Mouse (Mus musculus): ENCODE measurements at regions not wholly inside any gene's neighbourhood (a gene's known extent, or its start where the extent isn't known, plus 50 kb on each side); places are given as distances from the start of the nearest gene placed in this dataset.

- Histone ChIP-seq H3K4me3 (ENCODE audit: insufficient read depth, low read depth, low read length) (no peak overlapping the region), H3K79me2 (ENCODE audit: control insufficient read depth, insufficient read depth, low read length) (no peaks in the 10 kb centered on the region), H3K9ac (ENCODE audit: low read depth, low read length) (no peak overlapping the region), H3K4me1 (ENCODE audit: control insufficient read depth, insufficient read depth, low read length) (no peaks in the 10 kb centered on the region), H3K27ac (replicated peaks; ENCODE audit: insufficient read depth, low read depth, low read length) (no peak overlapping the region), H3K27me3 (ENCODE audit: control insufficient read depth, insufficient read depth, low read length) (no peaks in the 10 kb centered on the region), H3K36me3 (ENCODE audit: control insufficient read depth, insufficient read depth, low read length) (no peaks in the 10 kb centered on the region)
- WGBS = 65% methylated on average over 6 of the region's 6 CpGs
- TF ChIP-seq POLR2A (IDR thresholded peaks at IDR 0.05; ENCODE audit: extremely low read depth, insufficient read depth, low read length) = no peak
- no peak for TF ChIP-seq CTCF (IDR thresholded peaks at IDR 0.05; ENCODE audit: low read depth, low read length)
- no peak for DNase-seq (ENCODE audit: extremely low read depth, low read depth, low spot score)
Measured at GRCm38 (mm10) chr3:149805345-149805744, 815.0 kb upstream of the Adgrl2 start.

- H3K27me3 ChIP-seq (ENCODE audit: control insufficient read depth, insufficient read depth, low read length) = no peaks in the 10 kb centered on the region
- no peaks in the 10 kb centered on the region for H3K36me3 ChIP-seq (ENCODE audit: control insufficient read depth, insufficient read depth, low read length)
- no peak for DNase-seq (ENCODE audit: extremely low read depth, low read depth, low spot score)
- H3K79me2 ChIP-seq (ENCODE audit: control insufficient read depth, insufficient read depth, low read length) = no peaks in the 10 kb centered on the region
- no peak overlapping the region for H3K4me3 ChIP-seq (ENCODE audit: insufficient read depth, low read depth, low read length)
- no peak overlapping the region for H3K9ac ChIP-seq (ENCODE audit: low read depth, low read length)
- 61% methylated on average over 2 of the region's 2 CpGs for WGBS
- no peak overlapping the region for H3K27ac ChIP-seq (replicated peaks; ENCODE audit: insufficient read depth, low read depth, low read length)
- TF ChIP-seq CTCF (IDR thresholded peaks at IDR 0.05; ENCODE audit: low read depth, low read length) (no peak), POLR2A (IDR thresholded peaks at IDR 0.05; ENCODE audit: extremely low read depth, insufficient read depth, low read length) (no peak)
- no peaks in the 10 kb centered on the region for H3K4me1 ChIP-seq (ENCODE audit: control insufficient read depth, insufficient read depth, low read length)
Measured at GRCm38 (mm10) chr3:149796123-149796522, 805.8 kb upstream of the Adgrl2 start.

GRCm38 (mm10) chr3:149791593-149791992 lies 801.2 kb upstream of the Adgrl2 start:
- H3K27me3 ChIP-seq (ENCODE audit: control insufficient read depth, insufficient read depth, low read length) = no peaks in the 10 kb centered on the region

GRCm38 (mm10) chr3:149786096-149786495 lies 795.7 kb upstream of the Adgrl2 start:
- WGBS = 88% methylated on average over 2 of the region's 2 CpGs
- Histone ChIP-seq H3K79me2 (ENCODE audit: control insufficient read depth, insufficient read depth, low read length) (no peaks in the 10 kb centered on the region), H3K4me3 (ENCODE audit: insufficient read depth, low read depth, low read length) (no peak overlapping the region), H3K4me1 (ENCODE audit: control insufficient read depth, insufficient read depth, low read length) (no peaks in the 10 kb centered on the region), H3K27ac (replicated peaks; ENCODE audit: insufficient read depth, low read depth, low read length) (no peak overlapping the region), H3K36me3 (ENCODE audit: control insufficient read depth, insufficient read depth, low read length) (no peaks in the 10 kb centered on the region), H3K27me3 (ENCODE audit: control insufficient read depth, insufficient read depth, low read length) (no peaks in the 10 kb centered on the region), H3K9ac (ENCODE audit: low read depth, low read length) (no peak overlapping the region)
- no peak for DNase-seq (ENCODE audit: extremely low read depth, low read depth, low spot score)
- TF ChIP-seq CTCF (IDR thresholded peaks at IDR 0.05; ENCODE audit: low read depth, low read length) (no peak), POLR2A (IDR thresholded peaks at IDR 0.05; ENCODE audit: extremely low read depth, insufficient read depth, low read length) (no peak)

More at GRCm38 (mm10) chr3:149791593-149791992, 801.2 kb upstream of the Adgrl2 start:
- no peaks in the 10 kb centered on the region for H3K79me2 ChIP-seq (ENCODE audit: control insufficient read depth, insufficient read depth, low read length)
- no peaks in the 10 kb centered on the region for H3K36me3 ChIP-seq (ENCODE audit: control insufficient read depth, insufficient read depth, low read length)
- no peak for TF ChIP-seq CTCF (IDR thresholded peaks at IDR 0.05; ENCODE audit: low read depth, low read length)
- no peak for TF ChIP-seq POLR2A (IDR thresholded peaks at IDR 0.05; ENCODE audit: extremely low read depth, insufficient read depth, low read length)
- no peak overlapping the region for H3K9ac ChIP-seq (ENCODE audit: low read depth, low read length)
- no peak overlapping the region for H3K4me3 ChIP-seq (ENCODE audit: insufficient read depth, low read depth, low read length)
- WGBS = 76% methylated on average over 2 of the region's 2 CpGs
- no peaks in the 10 kb centered on the region for H3K4me1 ChIP-seq (ENCODE audit: control insufficient read depth, insufficient read depth, low read length)
- no peak overlapping the region for H3K27ac ChIP-seq (replicated peaks; ENCODE audit: insufficient read depth, low read depth, low read length)
- DNase-seq (ENCODE audit: extremely low read depth, low read depth, low spot score) = no peak

- no peaks in the 10 kb centered on the region for H3K79me2 ChIP-seq (ENCODE audit: control insufficient read depth, insufficient read depth, low read length)
- no peak for DNase-seq (ENCODE audit: extremely low read depth, low read depth, low spot score)
- no peak overlapping the region for H3K4me3 ChIP-seq (ENCODE audit: insufficient read depth, low read depth, low read length)
- WGBS = 79% methylated on average over 2 of the region's 2 CpGs
- no peaks in the 10 kb centered on the region for H3K4me1 ChIP-seq (ENCODE audit: control insufficient read depth, insufficient read depth, low read length)
- no peaks in the 10 kb centered on the region for H3K36me3 ChIP-seq (ENCODE audit: control insufficient read depth, insufficient read depth, low read length)
- TF ChIP-seq CTCF (IDR thresholded peaks at IDR 0.05; ENCODE audit: low read depth, low read length) = no peak
- no peak for TF ChIP-seq POLR2A (IDR thresholded peaks at IDR 0.05; ENCODE audit: extremely low read depth, insufficient read depth, low read length)
- H3K27me3 ChIP-seq (ENCODE audit: control insufficient read depth, insufficient read depth, low read length) = no peaks in the 10 kb centered on the region
- H3K27ac ChIP-seq (replicated peaks; ENCODE audit: insufficient read depth, low read depth, low read length) = no peak overlapping the region
- H3K9ac ChIP-seq (ENCODE audit: low read depth, low read length) = no peak overlapping the region
Measured at GRCm38 (mm10) chr3:149783903-149784608, 793.7 kb upstream of the Adgrl2 start.

GRCm38 (mm10) chr3:149767847-149768421 lies 777.6 kb upstream of the Adgrl2 start:
- H3K27ac ChIP-seq (replicated peaks; ENCODE audit: insufficient read depth, low read depth, low read length) = no peak overlapping the region
- 89% methylated on average over 2 of the region's 2 CpGs for WGBS

More at GRCm38 (mm10) chr3:149767847-149768421, 777.6 kb upstream of the Adgrl2 start:
- no peak overlapping the region for H3K9ac ChIP-seq (ENCODE audit: low read depth, low read length)
- no peak for DNase-seq (ENCODE audit: extremely low read depth, low read depth, low spot score)
- no peaks in the 10 kb centered on the region for H3K4me1 ChIP-seq (ENCODE audit: control insufficient read depth, insufficient read depth, low read length)
- H3K36me3 ChIP-seq (ENCODE audit: control insufficient read depth, insufficient read depth, low read length) = no peaks in the 10 kb centered on the region
- TF ChIP-seq CTCF (IDR thresholded peaks at IDR 0.05; ENCODE audit: low read depth, low read length) = no peak
- TF ChIP-seq POLR2A (IDR thresholded peaks at IDR 0.05; ENCODE audit: extremely low read depth, insufficient read depth, low read length) = no peak
- no peaks in the 10 kb centered on the region for H3K27me3 ChIP-seq (ENCODE audit: control insufficient read depth, insufficient read depth, low read length)
- no peak overlapping the region for H3K4me3 ChIP-seq (ENCODE audit: insufficient read depth, low read depth, low read length)
- H3K79me2 ChIP-seq (ENCODE audit: control insufficient read depth, insufficient read depth, low read length) = no peaks in the 10 kb centered on the region
